Mouse (Mus musculus) megakaryocyte-erythroid progenitor cell, adult 5-6 weeks (primary cell): ENCODE data around the gene Mrs2. TPM values are rescaled to one million over a fixed set of nuclear protein-coding genes. Genes with fewer than 3 reads are reported as not detected.
"Not testable (repeated sequence)": the region's sequence is repeated elsewhere in the genome, so short reads cannot be mapped to it uniquely, and the experiment has no call there.

Source experiments
- ATAC-seq: replicated peaks from 2 replicates; pipeline ENCODE4 v1.8.0; 2016; ENCODE audit warnings: mild to moderate bottlenecking, inconsistent platforms; ENCODE audit not compliant: severe bottlenecking, poor library complexity, low FRiP score, low TSS enrichment
- total RNA-seq, 2 experiments: library from RNA; stranded (forward) in 1 of 2; stranded (reverse) in 1 of 2; fragments of 200-1000, 215-1000 nt in 1 of 2; fragments of >200 nt in 1 of 2; fragmentation: Nextera tagmentation in 1 of 2; gene quantifications; 2 replicates each; pipeline ENCODE4 v1.2.3; 2014 to 2017

Gene Mrs2
- total RNA-seq, 2 experiments from 2014 or later = 11.9 to 36.3 TPM

- ATAC-seq = peak; percentile 82
Measured at GRCm38 (mm10) chr13:24988391-24988790, 31.8 kb downstream of the Mrs2 start.

DNA sequence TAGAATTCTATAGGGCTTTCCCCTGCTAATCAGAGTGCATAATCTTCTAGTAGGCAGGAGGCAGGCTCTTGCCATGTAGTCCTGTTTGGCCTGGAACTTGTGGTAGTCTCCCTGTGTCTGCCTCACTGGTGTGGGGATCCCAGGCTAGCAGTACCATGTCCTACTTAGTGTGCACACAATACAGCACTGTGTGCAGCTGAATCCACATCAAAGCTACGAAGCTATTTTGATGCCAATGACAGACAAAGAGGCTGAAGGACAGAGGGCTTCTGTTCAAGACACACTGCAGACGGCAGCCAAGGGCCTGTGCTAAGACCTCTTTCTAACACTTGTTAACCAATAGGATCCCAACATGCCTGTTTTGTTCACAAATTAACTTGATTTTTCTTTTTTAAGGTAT, 34.7 kb downstream of the Mrs2 start:
- ATAC-seq = no peak

DNA sequence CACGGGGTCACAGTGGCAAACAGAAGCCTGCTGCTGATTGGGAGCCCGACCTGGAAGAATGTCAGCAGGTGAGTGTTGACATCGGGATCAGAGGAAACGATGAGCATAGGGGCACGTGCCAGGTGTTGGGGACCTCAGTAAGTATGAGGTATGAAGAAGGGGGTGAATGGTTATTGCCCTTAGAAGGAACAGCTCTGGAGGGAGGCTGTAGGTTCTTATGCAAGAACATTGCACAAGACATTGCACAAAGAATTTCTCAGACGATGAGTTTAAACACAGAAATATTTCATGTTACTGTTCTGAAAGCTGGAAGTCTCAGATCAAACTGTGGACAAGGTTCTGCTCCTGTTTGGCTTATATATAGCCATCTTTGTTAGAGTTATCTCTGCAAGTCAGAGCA, 39.1 kb downstream of the Mrs2 start:
- ATAC-seq = no peak

DNA sequence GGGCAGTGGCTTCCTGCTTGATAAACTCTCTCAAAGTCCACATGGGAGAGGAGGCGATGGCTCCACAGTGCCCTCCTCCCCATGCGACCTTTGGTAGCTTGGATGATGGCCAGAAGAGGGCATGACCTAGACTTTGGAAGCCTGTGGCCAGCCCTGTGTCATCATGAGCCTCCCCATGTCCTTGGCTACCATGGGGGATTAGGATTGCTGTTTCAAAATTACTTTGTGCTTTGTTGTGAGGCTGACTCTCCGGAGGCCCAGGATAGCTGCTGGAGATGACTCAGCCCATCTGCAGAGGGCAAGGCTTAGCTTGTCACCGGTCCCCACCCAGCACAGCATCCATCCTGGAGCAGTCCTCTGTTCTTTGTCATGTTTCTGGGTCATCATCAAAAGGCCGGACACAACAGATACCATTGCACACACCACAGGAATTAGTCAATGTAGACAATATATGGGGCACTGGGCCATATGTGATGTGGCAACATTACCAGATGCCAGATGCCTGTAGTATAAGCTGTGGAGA, 42.3 kb downstream of the Mrs2 start:
- ATAC-seq = no peak

DNA sequence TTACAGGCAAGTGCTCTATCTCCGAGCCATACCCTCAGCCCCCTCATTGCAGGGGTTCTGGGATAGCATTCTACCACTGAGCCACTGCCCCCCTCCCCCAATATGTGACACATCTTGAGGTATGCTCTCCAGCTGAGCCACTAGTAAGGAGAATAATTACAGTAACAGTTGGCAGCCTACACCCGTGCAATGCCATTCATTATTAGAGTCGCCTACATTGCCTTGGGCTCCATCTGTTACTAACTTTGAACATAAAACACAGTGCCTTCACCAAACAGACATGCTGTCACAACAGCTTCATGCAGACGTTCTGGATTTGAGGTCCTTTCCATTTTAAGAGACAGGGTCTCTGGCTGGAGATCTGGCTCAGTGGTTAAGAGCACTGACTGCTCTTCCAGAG, 43.8 kb downstream of the Mrs2 start:
- no peak for ATAC-seq

- not testable (repeated sequence) for ATAC-seq
Measured at GRCm38 (mm10) chr13:24971776-24972175, 48.4 kb downstream of the Mrs2 start.

DNA sequence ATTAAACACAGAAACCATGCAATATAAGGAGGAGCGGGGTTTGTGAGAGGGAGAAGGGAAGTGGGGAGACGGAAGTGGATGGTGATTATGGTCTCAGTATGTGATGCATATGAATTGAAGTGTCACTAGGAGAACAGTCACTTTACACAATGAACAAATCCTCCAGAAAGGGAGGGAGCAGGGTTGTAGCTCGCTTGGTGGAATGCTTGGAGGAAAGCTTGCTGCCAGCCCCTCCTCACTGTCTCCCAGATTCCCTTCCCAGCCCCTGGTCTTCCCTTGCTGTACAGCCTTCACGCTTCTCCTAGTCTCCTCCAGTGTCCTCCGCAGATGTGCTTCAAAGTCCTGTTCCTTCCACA, 54.4 kb downstream of the Mrs2 start:
- ATAC-seq = no peak; the same call in 1 of the 2 replicates

- peak; percentile 62; the same call in 1 of the 2 replicates for ATAC-seq
Measured at GRCm38 (mm10) chr13:24965130-24965845, 54.9 kb downstream of the Mrs2 start.

DNA sequence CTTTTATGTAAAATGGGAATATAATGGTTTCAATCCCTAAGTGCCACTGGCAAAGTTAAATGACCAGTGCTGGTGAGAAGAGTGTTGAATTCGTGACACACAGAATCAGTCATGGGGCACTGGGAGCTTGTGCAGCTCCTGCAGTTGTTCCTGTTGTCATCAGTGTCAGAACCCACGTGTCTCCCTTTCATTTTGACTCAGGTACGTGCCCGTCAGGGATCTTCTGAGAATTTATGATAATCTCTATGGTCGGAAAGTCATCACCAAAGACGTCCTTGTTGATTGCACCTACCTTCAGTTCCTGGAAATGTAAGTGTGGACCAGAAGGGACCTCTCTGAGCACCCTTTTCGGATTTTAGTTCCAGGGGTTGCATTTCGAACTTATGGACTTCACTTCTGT, 58.1 kb downstream of the Mrs2 start:
- no peak for ATAC-seq

DNA sequence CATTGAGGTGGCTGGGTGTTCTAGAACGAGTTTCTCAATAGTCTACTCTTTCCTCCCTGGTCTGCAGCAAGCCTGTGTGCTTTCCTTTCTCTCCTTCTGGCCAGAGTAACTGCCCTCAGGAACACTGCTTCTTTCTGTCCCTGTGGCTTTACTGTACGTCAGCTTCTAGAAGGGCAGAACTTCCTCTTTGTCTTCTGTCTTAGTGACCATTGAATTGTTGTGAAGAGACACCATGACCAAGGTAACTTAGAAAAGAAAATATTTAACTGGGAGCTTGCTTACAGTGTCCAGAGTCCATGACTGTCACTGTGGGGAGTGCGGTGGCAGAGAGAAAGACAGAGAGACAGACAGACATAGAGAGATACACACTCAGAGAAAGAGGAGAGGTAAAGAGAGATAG, 60.1 kb downstream of the Mrs2 start:
- no peak for ATAC-seq

DNA sequence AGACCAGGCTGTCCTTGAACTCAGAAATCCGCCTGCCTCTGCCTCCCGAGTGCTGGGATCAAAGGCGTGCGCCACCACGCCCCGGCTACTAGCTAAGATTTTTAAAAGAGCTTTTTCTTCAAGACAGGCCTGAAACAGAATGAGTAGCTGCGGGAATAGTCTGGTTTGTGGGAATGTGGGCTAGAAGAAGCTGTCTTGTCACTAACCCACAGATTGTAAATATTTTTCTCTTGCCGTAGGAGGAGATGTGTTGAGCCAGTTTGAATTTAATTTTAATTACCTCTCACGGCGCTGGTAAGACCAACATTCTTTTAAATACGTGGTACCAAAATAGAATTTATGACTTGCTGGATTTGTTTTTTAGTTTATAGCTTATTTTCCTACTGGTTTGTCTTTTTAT, 61.5 kb downstream of the Mrs2 start:
- no peak for ATAC-seq

DNA sequence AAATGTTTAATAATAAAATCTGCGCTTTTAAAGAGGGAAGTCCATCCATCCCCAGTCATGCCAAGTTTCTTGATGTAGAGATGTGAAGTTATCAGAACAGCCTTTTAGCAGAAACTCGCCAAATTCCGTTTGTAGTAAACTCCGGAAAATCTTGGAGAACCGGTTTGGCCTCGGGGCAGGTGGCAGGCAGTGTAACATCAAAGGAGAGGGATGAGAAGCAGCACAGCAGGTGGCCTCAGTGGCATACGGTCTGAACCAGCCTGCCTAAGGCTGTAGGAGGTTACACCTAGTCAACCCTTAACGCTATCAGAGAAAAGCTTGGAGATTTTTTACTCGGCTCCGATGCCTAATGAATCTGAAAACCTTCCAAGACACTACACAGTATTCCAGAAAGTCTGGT, 64.7 kb downstream of the Mrs2 start:
- no peak for ATAC-seq

GRCm38 (mm10) chr13:24955091-24955490, 65.1 kb downstream of the Mrs2 start:
- ATAC-seq = no peak

DNA sequence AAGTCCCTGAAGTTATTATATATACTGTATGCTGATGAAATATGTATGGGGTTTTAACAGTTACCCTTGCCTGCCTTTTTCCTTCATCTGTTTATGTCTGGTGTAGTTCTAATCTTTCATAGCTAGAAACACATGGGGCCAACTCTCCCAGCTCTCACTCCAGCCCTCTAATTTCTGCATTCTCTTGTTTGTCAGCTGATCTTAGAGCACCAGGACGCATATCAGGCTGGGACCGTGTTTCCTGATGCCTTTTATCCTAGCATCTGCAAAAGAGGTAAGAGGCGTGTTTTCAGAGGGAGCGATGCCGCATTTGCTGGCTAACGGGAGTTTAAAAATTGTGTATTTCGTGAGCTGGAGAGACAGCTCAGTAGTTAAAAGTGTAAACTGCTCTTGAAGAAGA, 67.5 kb downstream of the Mrs2 start:
- ATAC-seq = peak; percentile 47

GRCm38 (mm10) chr13:24948870-24949269, 71.3 kb downstream of the Mrs2 start:
- no peak for ATAC-seq

- ATAC-seq = no peak
Measured at GRCm38 (mm10) chr13:24947158-24947557, 73.0 kb downstream of the Mrs2 start.

DNA sequence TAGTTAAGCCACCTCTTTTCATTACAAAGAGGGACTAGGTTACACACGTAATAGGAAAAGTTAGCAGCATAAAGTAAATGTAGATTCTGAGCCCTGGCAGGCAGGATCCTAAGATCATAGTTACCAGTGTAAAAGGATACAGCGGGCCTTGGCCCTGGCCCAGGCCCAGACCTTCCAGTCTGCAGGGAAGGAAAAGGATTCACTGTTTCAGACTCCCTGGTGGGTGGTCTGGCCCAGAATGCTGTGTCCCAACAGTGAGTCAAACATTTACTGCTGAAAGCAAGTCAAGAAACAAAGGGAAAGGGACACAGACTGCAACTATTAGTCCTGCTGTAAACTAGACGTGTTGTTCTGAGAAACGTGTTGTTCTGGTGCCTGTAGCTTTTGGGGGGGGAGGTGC, 74.6 kb downstream of the Mrs2 start:
- no peak for ATAC-seq

DNA sequence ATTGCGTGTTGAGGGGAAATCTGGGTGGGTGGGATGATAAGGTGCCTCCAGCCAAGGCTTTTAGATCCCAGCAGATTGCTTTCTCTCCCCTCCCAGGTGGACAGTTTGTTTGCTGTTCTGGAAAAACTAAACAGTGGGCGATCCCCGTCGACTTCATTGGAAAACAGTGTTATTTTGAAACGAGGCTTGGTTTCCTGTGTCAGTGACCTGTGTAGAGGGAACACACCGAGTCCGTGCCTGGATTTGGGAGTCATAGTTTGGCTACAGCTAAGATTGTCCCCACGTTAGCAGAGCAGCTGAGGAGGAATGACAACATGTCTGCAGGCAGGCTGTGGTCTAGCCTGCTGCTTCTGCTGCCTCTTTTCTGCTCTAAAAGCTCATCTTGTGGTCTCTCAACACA, 76.9 kb downstream of the Mrs2 start:
- ATAC-seq = no peak

- no peak for ATAC-seq
Measured at GRCm38 (mm10) chr13:24942512-24943282, 77.5 kb downstream of the Mrs2 start, which contains the start of gene Gpld1. Gene Gpld1, plus strand, starts transcription at chr13:24943152.

- no peak for ATAC-seq
Measured at GRCm38 (mm10) chr13:24939472-24939871, 80.7 kb downstream of the Mrs2 start.

GRCm38 (mm10) chr13:24938683-24939082, 81.5 kb downstream of the Mrs2 start:
- ATAC-seq = peak; percentile 53
